Mouse (Mus musculus) right cerebral cortex, adult 2 months (tissue): Measurements from ENCODE around the gene Phospho2.

ENCODE experiments used
- DNase-seq, 2 experiments: peaks; one replicate each; pipeline ENCODE4 v3.0.0; 2021 to 2022; ENCODE audit warnings: low spot score in 2 of 2

Phospho2 gene

GRCm38 (mm10) chr2:69823129-69823677 is 33.8 kb downstream of the Phospho2 start:
- peak; percentile 37 to 51 for DNase-seq

GRCm38 (mm10) chr2:69825898-69826297 is 36.5 kb downstream of the Phospho2 start:
- no peak for DNase-seq

GRCm38 (mm10) chr2:69826380-69826779 is 37.0 kb downstream of the Phospho2 start:
- no peak for DNase-seq

- DNase-seq, result no peak
Measured at GRCm38 (mm10) chr2:69828031-69828430, 38.6 kb downstream of the Phospho2 start.

GRCm38 (mm10) chr2:69829680-69830079 is 40.3 kb downstream of the Phospho2 start:
- no peak for DNase-seq

GRCm38 (mm10) chr2:69830116-69830515 is 40.7 kb downstream of the Phospho2 start:
- no peak for DNase-seq

- no peak for DNase-seq
Measured at GRCm38 (mm10) chr2:69837244-69837967, 48.0 kb downstream of the Phospho2 start.

- no peak for DNase-seq
Measured at GRCm38 (mm10) chr2:69837996-69838395, 48.6 kb downstream of the Phospho2 start.

- no peak for DNase-seq
Measured at GRCm38 (mm10) chr2:69838707-69839106, 49.3 kb downstream of the Phospho2 start.

GRCm38 (mm10) chr2:69840261-69840660 is 50.8 kb downstream of the Phospho2 start:
- no peak for DNase-seq

GRCm38 (mm10) chr2:69849215-69849614 is 59.8 kb downstream of the Phospho2 start:
- no peak for DNase-seq
